Mouse (Mus musculus) lung, postnatal 0 days (tissue): ENCODE results near the gene Rsc1a1.

Source experiments
- CTCF ChIP-seq: IDR thresholded peaks from 2 replicates; pipeline ENCODE4 v1.5.1; 2016; ENCODE audit warnings: antibody characterized with exemption, mild to moderate bottlenecking
- EP300 ChIP-seq: IDR thresholded peaks from 2 replicates; pipeline ENCODE4 v1.6.1; 2016; ENCODE audit warnings: antibody characterized with exemption, mild to moderate bottlenecking, control low read depth

DNA sequence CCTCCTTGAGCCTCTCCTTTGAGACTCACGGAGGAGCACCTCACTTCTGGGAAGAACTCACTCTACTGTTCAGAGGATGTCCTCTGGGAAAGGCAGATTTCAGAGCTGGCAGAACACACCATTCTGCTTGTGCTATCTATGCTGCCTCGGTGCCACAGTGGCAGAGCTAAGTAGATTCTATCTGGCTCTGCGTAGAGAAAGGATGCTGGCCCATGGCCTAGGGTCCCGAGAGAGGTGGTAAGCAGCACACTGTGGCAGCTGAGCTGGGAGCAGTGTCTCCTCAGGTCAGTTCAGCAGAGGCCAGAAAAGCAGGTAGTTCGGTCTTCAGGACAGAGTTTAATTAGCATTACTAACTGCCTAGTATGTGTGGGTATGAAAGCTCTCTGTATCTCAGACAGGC lies 37.1 kb downstream of the Rsc1a1 start:
- no peak for TF ChIP-seq CTCF
- TF ChIP-seq EP300 = no peak
